Mouse (Mus musculus): ENCODE data around the gene Tnfrsf19.
A peak's percentile ranks its signal among the peaks of the same experiment; 100 is the strongest.

DNA sequence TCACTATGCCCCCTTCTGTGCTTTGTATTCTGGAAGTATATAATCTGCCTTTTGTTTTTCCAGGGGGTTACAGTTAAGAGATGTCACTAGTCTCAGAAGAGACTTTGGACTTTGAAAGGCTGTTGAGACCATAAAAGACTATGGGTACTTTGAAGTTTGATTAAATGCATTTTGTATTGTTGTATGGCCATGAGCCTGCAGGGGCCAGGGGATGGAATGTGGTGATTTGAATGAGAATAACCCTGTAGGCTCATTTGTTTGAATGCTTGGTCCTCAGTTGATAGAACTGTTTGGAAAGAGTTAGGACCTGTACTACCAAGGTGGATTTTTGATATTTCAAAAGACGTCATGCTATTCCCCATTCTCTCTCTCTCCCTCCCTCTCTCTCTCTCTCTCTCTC is 120.3 kb downstream of the Tnfrsf19 start:
- no peak for TF ChIP-seq CTCF (conservative IDR thresholded peaks at IDR 0.05; ENCODE audit: low read length)
- peak; percentile 32; the same call in 1 of the 2 replicates for TF ChIP-seq NANOG (IDR thresholded peaks at IDR 0.05; ENCODE audit: borderline replicate concordance, low read length)

Data from E14TG2a.4 (cell line).